ENCODE assay signal across 18 mouse cellular contexts in genomic region chr17:22745736-22746135, GRCm38 (mm10).
DNase-seq lines count a peak whose midpoint lies in the region; TF ChIP-seq lines count a peak whose summit lies in the region.
"Had no signal": no experiment of that assay in that cellular context is flagged by ENCODE, and none has a peak within 500 bp of the region (broad histone marks: within the 10 kb centered on the region; RNA-seq: fewer than 3 reads in every experiment).

No protein-coding gene starts in this region.

- DNase-seq in ES-E14 (ENCODE audit: low read depth, low spot score), result peak; percentile 42
- peak; percentile 72 for DNase-seq in R1 (ENCODE audit: low read depth, low spot score)
- DNase-seq in ovary, postnatal 36 days (ENCODE audit: low spot score), result no peak
- no peak for DNase-seq in adrenal gland, postnatal 36 days
- no peak for DNase-seq in kidney, adult 11 months
- DNase-seq: adrenal gland, adult 8-10 months; adrenal gland, postnatal 14 days; cerebellum, adult 11 months; cerebellum, adult 18-20 months; cerebellum, adult 8-10 months; cerebellum, adult 9-11 months; cerebellum, postnatal 14 days; cerebellum, postnatal 36 days; embryo, embryonic 11 days; forebrain, postnatal 0 days had no signal

- no peak overlapping the region; the same call in 1 of the 2 replicates for H3K27ac ChIP-seq in ES-E14 (ENCODE audit: insufficient read depth, low read depth, low read length, poor library complexity, severe bottlenecking)
- H3K27ac ChIP-seq: embryonic facial prominence, embryonic 12.5 days; forebrain, embryonic 13.5 days; forebrain, embryonic 15.5 days had no signal

- H3K9ac ChIP-seq in ES-E14 (ENCODE audit: insufficient read depth, low read depth, low read length, poor library complexity, severe bottlenecking), result no peak overlapping the region
- H3K9ac ChIP-seq: embryonic facial prominence, embryonic 12.5 days; forebrain, embryonic 13.5 days; forebrain, embryonic 15.5 days; forebrain, postnatal 0 days had no signal

- no peak overlapping the region for H3K4me3 ChIP-seq in ES-E14 (ENCODE audit: insufficient read depth in 1 of 2, low read depth in 1 of 2, low read length in 2 of 2, poor library complexity in 1 of 2, severe bottlenecking in 1 of 2)
- H3K4me3 ChIP-seq: embryonic facial prominence, embryonic 12.5 days; forebrain, embryonic 13.5 days; forebrain, embryonic 15.5 days had no signal

- no peaks in the 10 kb centered on the region for H3K36me3 ChIP-seq in ES-E14 (ENCODE audit: control insufficient read depth, insufficient read depth, low read length, poor library complexity, severe bottlenecking)
- H3K36me3 ChIP-seq: embryonic facial prominence, embryonic 12.5 days; forebrain, embryonic 15.5 days had no signal

- in situ Hi-C loops in ES-E14 (cut with MboI; ENCODE audit: low sequenced_read_pairs in 2 of 2, unreplicated experiment in 2 of 2), result no loop called here

- H3K4me1 ChIP-seq in ES-E14 (ENCODE audit: control insufficient read depth in 2 of 2, insufficient read depth in 2 of 2, low read length in 2 of 2, poor library complexity in 1 of 2), result peaks cover 0 to 3% of the 10 kb centered on the region in 2 experiments; a peak in 1 of 4 replicates
- H3K4me1 ChIP-seq: embryonic facial prominence, embryonic 12.5 days; forebrain, embryonic 13.5 days; forebrain, embryonic 15.5 days had no signal

- no peaks in the 10 kb centered on the region for H3K9me3 ChIP-seq in ES-E14 (ENCODE audit: control insufficient read depth, insufficient read depth, low read depth, low read length)
- H3K9me3 ChIP-seq: embryonic facial prominence, embryonic 12.5 days; forebrain, embryonic 13.5 days; forebrain, embryonic 15.5 days had no signal

TF ChIP-seq in ES-E14, 5 proteins besides CTCF, POLR2A, EP300 and RAD21:
- no peak for TF ChIP-seq HCFC1 (IDR thresholded peaks at IDR 0.05; ENCODE audit: borderline replicate concordance, insufficient read depth, low read length)
- 0 out of 2 replicates have a peak, but pooled peaks have one; percentile 12 for TF ChIP-seq MAFK (IDR thresholded peaks at IDR 0.05; ENCODE audit: insufficient read depth, low read depth, low read length)
- TF ChIP-seq CHD2 (IDR thresholded peaks at IDR 0.05; ENCODE audit: low read depth, low read length), result 0 out of 2 replicates have a peak, but pooled peaks have one; percentile 26
- no peak for TF ChIP-seq ZNF384 (IDR thresholded peaks at IDR 0.05; ENCODE audit: low read depth, low read length)
- no peak for TF ChIP-seq ZC3H11A (IDR thresholded peaks at IDR 0.05; ENCODE audit: borderline replicate concordance, low read depth, low read length)

Comparison
In these comparisons a context has a peak if more than half of its experiments do, and no peak if none do; other contexts are left out.
1. DNase-seq: peak in ES-E14 (single experiment) and R1 (single experiment); none in ovary, postnatal 36 days (single experiment), adrenal gland, postnatal 36 days (0 of 2) and kidney, adult 11 months (single experiment).